In genomic region chr15:96848150-96848549, GRCm38 (mm10) we compare ENCODE assay signal across 8 mouse cellular contexts.
DNase-seq lines count a peak whose midpoint lies in the region; ATAC-seq and TF ChIP-seq lines count a peak whose summit lies in the region.

No protein-coding gene starts in this region.

- no peaks in the 10 kb centered on the region for H3K36me3 ChIP-seq in spleen, adult 2 months (ENCODE audit: control insufficient read depth, insufficient read depth, low read length)
- H3K36me3 ChIP-seq in hindbrain, embryonic 13.5 days: no peaks in the 10 kb centered on the region

- intact Hi-C loops in gastrocnemius, adult 2 months (cut with DNase I): loop anchor here (5.0 kb wide), 1 partner anchor 36 kb away; no protein-coding TSS in a partner anchor

- H3K27me3 ChIP-seq in spleen, adult 2 months (ENCODE audit: control insufficient read depth, insufficient read depth, low read length): no peaks in the 10 kb centered on the region
- no peaks in the 10 kb centered on the region for H3K27me3 ChIP-seq in hindbrain, embryonic 13.5 days

- no peak overlapping the region for H3K4me2 ChIP-seq in hindbrain, embryonic 13.5 days

- no peak for TF ChIP-seq POLR2A in spleen, adult 2 months (IDR thresholded peaks at IDR 0.05; ENCODE audit: low read depth, low read length)

- no peak overlapping the region for H3K9ac ChIP-seq in hindbrain, embryonic 13.5 days

- H3K4me1 ChIP-seq in spleen, adult 2 months (ENCODE audit: control insufficient read depth, insufficient read depth, insufficient read length): no peaks in the 10 kb centered on the region
- no peaks in the 10 kb centered on the region for H3K4me1 ChIP-seq in hindbrain, embryonic 13.5 days (replicated peaks)

- no peak overlapping the region for H3K27ac ChIP-seq in gastrocnemius, adult 2 months
- H3K27ac ChIP-seq in spleen, adult 2 months (ENCODE audit: insufficient read depth, low read length): no peak overlapping the region
- H3K27ac ChIP-seq in hindbrain, embryonic 13.5 days: no peak overlapping the region

- ATAC-seq in hindbrain, embryonic 13.5 days (ENCODE audit: low FRiP score): no peak

- 85% methylated on average over 2 of the region's 2 CpGs for WGBS in spleen, adult 2 months
- WGBS in hindbrain, embryonic 13.5 days: 85% methylated on average over 2 of the region's 2 CpGs

- no peak overlapping the region for H3K4me3 ChIP-seq in gastrocnemius, adult 2 months
- H3K4me3 ChIP-seq in spleen, adult 2 months (ENCODE audit: extremely low read depth, insufficient read depth, insufficient read length): no peak overlapping the region
- H3K4me3 ChIP-seq in hindbrain, embryonic 13.5 days: no peak overlapping the region

- DNase-seq in gastrocnemius, adult 2 months: no peak
- DNase-seq in gastrocnemius, adult 8-10 months (ENCODE audit: low spot score in 2 of 2): no peak
- DNase-seq in spleen, adult 2 months (ENCODE audit: low read depth in 1 of 2, low spot score in 2 of 2): peak in 1 of 2 experiments; percentile 11
- no peak for DNase-seq in spleen, adult 12 weeks (ENCODE audit: low spot score)
- peak; percentile 65 to 66 for DNase-seq in kidney, postnatal 4 days
- peak; percentile 49 for DNase-seq in thymus, postnatal 0 days (ENCODE audit: low spot score)
- DNase-seq in urinary bladder, adult 2 months (ENCODE audit: low spot score): no peak

- no peaks in the 10 kb centered on the region for H3K9me3 ChIP-seq in hindbrain, embryonic 13.5 days

- TF ChIP-seq CTCF in gastrocnemius, adult 2 months (IDR thresholded peaks at IDR 0.05): peak; percentile 59
- TF ChIP-seq CTCF in spleen, adult 2 months (IDR thresholded peaks at IDR 0.05; ENCODE audit: extremely low read depth, insufficient read depth, insufficient read length, insufficient replicate concordance): peak; percentile 2; the same call in 1 of the 2 replicates

Comparison
In these comparisons a context has a peak if more than half of its experiments do, and no peak if none do; other contexts are left out.
1. DNase-seq: peak in kidney, postnatal 4 days (2 of 2) and thymus, postnatal 0 days (single experiment); none in gastrocnemius, adult 2 months (single experiment), gastrocnemius, adult 8-10 months (0 of 2), spleen, adult 12 weeks (single experiment) and urinary bladder, adult 2 months (single experiment).